Mouse (Mus musculus) mesoderm, embryonic 11.5 days (tissue): ENCODE measurements at regions not wholly inside any gene's neighbourhood (a gene's known extent, or its start where the extent isn't known, plus 50 kb on each side); places are given as distances from the start of the nearest gene placed in this dataset.
A peak's percentile ranks its signal among the peaks of the same experiment; 100 is the strongest.

ENCODE experiments used
- DNase-seq: peaks from one replicate; pipeline ENCODE4 v3.0.0-alpha.2; 2012; ENCODE audit warnings: low read depth, low spot score

DNA sequence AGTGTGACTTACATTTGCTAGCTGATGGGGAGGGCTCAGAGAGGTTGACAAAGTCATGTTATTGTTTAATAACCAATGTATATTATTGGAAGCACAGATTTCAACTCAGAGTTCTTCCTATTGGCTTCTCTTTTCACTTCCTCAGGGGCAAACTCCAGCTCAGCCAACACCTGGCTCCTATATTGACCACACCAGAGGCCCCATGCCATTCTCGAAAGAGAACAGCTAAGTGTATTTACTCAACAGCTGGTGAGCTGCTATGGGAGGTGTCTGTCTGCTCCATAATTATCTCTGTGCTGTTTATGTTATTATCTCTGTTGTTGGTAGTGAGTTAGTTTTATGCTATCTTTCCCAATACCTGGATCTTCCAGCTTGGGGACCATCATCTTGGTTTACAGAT is 342.4 kb downstream of the Epha4 start:
- no peak for DNase-seq

DNA sequence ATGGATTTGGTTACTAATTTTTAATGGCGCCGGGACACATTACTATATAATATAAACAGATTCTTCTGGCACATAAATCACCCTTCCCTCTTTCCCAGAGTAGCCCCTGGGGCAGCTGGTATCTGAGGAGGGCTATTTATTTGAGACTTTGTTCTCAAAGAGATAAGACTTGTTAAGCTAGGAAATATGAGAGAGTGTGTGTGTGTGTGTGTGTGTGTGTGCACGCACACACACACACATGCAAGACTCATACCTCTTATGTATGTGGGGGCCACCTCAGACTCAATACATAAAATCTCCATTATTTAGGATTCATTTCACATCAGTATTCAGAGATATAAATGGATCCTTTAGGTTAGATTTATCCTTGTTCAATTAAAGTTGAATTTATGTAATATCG is 340.1 kb downstream of the Epha4 start:
- no peak for DNase-seq

GRCm38 (mm10) chr1:77175214-77175613 is 339.7 kb downstream of the Epha4 start:
- no peak for DNase-seq

DNA sequence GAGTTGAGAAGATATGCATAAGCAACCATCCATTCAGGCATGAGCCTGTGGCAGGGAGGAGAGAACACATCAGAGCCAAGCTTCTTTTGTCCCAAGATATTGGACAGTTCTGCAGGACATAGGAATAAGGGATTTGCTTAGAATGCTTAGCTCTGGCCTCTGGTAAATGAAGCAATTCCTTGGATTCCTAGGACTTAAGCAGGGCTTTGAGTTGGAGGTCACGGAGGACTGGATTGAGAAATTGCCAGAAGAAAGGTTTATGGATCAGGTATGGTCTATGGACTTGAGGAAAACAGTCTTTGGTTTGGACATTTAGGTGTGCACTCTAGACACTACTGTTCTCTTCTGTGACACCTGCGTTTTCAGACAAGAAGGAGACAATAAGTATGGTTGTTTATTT is 338.4 kb downstream of the Epha4 start:
- DNase-seq, result no peak

GRCm38 (mm10) chr1:77183965-77184364 is 330.9 kb downstream of the Epha4 start:
- DNase-seq, result no peak

GRCm38 (mm10) chr1:77190141-77190540 is 324.7 kb downstream of the Epha4 start:
- DNase-seq, result no peak

DNA sequence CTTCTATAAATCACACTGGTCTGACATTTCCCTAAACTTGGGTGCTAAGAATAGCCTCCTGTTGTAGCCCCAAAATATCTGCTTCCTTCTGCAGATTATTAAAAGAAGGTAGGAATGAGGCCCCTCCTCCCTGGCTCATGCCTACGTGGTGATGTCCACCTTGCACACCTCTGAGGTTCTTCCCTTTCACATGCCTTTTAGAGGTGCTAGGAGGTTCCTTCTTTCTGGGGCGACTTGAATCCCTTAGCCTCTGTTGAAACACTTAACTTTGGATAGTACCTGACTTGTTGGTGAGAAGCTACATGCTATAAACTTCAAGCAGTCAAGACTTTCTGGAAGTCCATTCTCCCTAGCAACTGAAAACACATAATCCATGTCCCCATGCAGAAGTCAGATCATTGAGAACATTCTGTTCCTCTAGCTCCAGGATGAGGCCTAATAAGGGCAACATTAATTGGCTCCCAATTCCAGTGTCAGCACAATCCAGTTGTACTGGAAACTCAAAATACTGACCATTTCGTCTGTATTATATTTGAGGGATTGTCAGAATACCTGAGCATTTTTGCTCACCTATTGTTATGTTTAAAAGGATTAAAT is 313.5 kb downstream of the Epha4 start:
- DNase-seq, result no peak

DNA sequence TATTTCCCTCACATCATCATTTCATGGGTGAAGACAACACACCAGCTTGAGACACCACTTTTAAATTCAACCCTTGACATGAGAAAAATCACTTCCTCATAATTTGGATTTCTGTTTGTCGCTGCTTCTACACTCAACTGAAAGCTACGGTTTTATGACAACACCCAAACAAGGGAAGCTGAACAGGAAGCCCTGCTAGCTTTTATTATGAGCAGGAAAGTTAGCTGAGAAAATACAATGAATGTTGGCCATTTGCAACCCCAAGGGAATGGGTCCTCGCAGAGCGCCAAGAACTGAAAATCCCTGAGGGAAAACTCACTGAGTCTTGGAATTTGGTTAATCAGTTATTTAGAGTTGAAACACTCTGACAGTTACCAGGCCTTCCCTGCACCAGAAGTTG is 311.9 kb downstream of the Epha4 start:
- DNase-seq, result no peak

DNA sequence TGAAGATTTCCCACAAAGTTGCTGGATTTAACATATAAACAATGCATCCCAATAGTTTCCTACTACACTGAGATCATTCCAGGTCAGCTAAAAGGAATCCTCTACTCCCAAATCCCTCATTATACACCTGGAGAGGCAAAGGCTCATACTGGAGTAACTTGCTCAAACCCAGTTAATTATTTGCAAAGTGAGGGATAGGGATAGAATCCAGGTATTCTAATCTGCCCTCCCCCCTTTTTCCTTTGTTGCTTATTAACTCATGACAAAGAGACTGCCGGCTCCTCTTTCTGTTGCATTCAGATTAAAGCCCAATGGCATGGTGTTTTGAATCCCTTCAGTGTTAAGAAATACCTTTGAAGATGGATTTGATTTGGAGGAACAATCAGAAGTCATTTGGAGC is 308.4 kb downstream of the Epha4 start:
- no peak for DNase-seq

- no peak for DNase-seq
Measured at GRCm38 (mm10) chr1:77209395-77209794, 305.5 kb downstream of the Epha4 start.

DNA sequence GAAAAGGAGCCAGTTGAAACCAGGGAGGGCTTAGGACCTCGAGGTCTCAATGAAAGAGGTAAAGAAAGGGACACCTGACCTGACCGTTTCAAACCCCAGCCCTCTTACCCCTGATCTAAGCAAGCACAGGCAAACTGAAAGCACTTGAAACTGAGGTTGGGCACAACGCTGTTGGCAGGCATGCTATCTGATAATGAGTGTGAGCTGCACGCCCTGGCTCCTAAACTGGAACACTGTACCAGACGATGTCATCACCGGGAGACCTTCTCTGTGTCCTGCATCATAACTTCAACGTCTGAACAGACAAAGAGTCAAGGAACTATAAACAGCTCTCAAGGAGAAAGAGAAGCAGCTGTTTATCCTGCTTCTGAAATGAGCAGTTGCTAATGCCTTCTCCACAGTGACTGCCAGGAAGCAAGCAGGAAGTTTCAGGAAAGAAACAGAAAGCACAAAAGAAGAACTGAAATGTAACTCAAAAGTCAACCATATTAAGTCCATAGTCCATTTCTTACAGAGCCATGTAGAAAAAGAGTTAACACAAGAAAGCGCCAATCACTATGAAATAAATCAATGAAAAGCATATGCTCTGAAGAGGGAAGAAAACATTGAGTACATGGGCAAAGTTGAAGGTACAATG is 301.3 kb downstream of the Epha4 start:
- no peak for DNase-seq

DNA sequence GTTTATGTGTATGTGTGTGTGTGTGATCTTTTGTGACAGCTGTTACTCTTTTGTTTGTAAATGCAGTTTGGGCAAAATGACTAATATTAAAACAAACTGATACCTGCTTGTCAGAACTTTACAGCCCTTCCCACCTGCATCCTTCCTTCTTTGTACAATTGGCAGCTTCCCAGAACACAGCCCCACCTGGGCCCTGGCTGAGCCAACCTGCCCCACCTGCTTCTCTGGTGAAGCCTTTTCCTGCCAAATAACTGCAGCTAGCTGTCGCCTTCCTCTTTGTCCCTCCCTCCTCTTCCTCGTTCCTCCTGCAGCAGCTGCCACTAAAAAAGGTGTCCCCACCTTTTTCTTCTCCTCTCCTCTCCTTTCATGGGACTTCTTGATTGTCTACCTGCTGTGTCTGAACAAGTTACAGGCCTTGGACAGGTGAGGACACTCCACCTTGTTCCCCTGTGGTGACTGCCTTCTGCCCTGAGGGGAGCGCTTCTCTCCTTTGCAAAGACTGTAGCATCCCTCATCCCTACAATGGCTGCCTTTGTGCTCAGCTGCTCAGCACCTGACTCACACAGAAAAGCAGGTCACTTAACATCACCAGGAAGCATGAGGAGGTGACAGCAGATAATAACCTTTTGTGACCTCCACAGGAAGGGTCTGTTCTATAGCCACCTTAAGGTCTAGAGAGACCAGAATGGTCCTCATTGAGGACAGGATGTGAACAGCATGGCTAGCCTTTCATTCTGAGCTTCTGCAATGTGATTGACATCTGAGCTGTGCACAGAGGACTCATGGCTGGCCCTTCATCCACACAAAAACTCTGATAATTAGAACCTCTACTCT is 295.2 kb downstream of the Epha4 start:
- DNase-seq, result no peak

GRCm38 (mm10) chr1:77220322-77220590 is 294.6 kb downstream of the Epha4 start:
- DNase-seq, result no peak

- no peak for DNase-seq
Measured at GRCm38 (mm10) chr1:77220783-77221182, 294.1 kb downstream of the Epha4 start.

- DNase-seq, result no peak
Measured at GRCm38 (mm10) chr1:77221900-77222299, 293.0 kb downstream of the Epha4 start.

DNA sequence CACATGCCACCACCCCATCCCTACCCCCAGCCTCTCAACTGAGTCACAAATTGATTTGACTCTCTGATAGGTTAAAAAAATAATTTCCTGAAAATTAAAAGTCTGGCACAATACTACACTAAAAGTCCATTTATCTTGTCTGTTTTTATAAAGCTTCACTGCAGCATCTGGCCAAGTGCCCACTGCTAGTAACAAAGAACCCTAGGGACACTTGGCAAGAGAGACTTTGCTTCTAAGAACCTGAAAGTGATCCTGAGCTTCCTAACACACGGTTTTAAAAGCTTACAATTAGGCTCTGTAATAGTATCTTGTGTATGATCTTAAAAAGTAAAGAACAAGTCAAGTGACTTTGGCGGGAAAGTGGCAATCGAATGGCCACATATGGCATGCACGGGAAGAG is 288.3 kb downstream of the Epha4 start:
- no peak for DNase-seq

- peak; percentile 66 for DNase-seq
Measured at GRCm38 (mm10) chr1:77226991-77227515, 287.8 kb downstream of the Epha4 start.

- no peak for DNase-seq
Measured at GRCm38 (mm10) chr1:77227800-77228199, 287.1 kb downstream of the Epha4 start.

- no peak for DNase-seq
Measured at GRCm38 (mm10) chr1:77229561-77229960, 285.3 kb downstream of the Epha4 start.

- DNase-seq, result no peak
Measured at GRCm38 (mm10) chr1:77233010-77233409, 281.9 kb downstream of the Epha4 start.

GRCm38 (mm10) chr1:77244642-77245041 is 270.2 kb downstream of the Epha4 start:
- DNase-seq, result no peak

DNA sequence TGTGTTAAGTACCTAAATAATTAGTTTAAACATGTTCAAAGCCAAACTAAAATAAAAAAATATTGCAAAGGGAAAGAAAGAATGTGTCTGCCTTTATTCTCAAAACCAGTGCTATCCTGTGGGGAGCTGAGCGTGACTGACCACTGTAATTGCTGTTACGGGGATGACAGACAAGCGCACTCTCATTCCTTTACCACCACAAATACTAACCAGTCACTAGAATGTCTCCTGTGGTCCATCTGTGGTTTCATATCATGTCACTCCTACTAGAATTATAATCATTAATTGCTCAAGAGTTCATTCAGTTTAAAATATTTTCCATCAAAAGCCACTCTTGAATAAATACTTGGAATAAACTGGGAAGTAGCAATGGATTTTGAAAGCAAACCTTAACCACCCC is 268.8 kb downstream of the Epha4 start:
- DNase-seq, result no peak

DNA sequence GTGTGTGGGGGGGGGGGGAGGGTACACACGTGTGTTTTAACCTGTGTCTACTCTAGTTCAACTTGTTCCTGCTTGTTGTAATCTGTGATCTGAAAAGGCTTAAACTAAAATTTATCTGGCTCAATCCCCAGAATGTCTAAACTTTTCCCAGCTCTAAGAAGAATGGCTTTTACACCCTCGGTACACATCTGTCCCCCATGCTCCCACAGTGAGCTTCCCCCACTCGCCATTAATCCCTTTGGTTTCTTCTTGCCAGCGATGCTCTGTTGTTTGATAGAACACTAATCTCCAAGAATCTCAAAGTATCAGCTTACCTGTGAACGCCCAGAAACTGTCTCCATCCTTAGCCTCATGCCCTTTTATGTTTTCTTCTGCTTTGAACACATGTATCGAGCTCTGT is 260.6 kb downstream of the Epha4 start:
- no peak for DNase-seq
